Mouse (Mus musculus): Measurements from ENCODE around the gene Faf2. TPM values are rescaled to one million over a fixed set of nuclear protein-coding genes. Genes with fewer than 3 reads are reported as not detected.

Gene Faf2
- polyA plus RNA-seq, 2 experiments, result 11.0 to 31.2 TPM

- peaks cover 64% of the 10 kb centered on the region for H3K36me3 ChIP-seq (replicated peaks; ENCODE audit: control insufficient read depth, insufficient read depth, low read depth)
- 89% methylated on average over 3 of the region's 3 CpGs for WGBS (ENCODE audit: insufficient replicate concordance)
Measured at GRCm38 (mm10) chr13:54650461-54650860, 28.9 kb downstream of the Faf2 start.

GRCm38 (mm10) chr13:54660877-54661276 lies 39.3 kb downstream of the Faf2 start:
- no peak overlapping the region for H3K9ac ChIP-seq (replicated peaks)

More at GRCm38 (mm10) chr13:54650461-54650860, 28.9 kb downstream of the Faf2 start:
- Histone ChIP-seq H3K27ac (no peak overlapping the region), H3K27me3 (ENCODE audit: control insufficient read depth, insufficient read depth, low read length) (no peaks in the 10 kb centered on the region), H3K4me1 (replicated peaks; ENCODE audit: control insufficient read depth in 2 of 2, insufficient read depth in 2 of 2, low read length in 1 of 2) (no peaks in the 10 kb centered on the region), H3K4me3 (ENCODE audit: insufficient read depth in 1 of 2, low read depth in 2 of 2, low read length in 2 of 2) (no peak overlapping the region), H3K9ac (replicated peaks) (no peak overlapping the region), H3K4me2 (ENCODE audit: low read depth) (no peak overlapping the region), H3K9me3 (ENCODE audit: control insufficient read depth, low read length) (no peaks in the 10 kb centered on the region)
- ATAC-seq (ENCODE audit: insufficient read depth) (no peak), DNase-seq (ENCODE audit: low read depth in 3 of 3, low spot score in 3 of 3) (no peak)
- no peak for TF ChIP-seq CTCF (IDR thresholded peaks at IDR 0.05; ENCODE audit: low read depth)
- no peak for TF ChIP-seq EP300 (IDR thresholded peaks at IDR 0.05; ENCODE audit: low read depth)

GRCm38 (mm10) chr13:54661358-54661757 lies 39.8 kb downstream of the Faf2 start:
- TF ChIP-seq EP300 (IDR thresholded peaks at IDR 0.05; ENCODE audit: low read depth), result no peak
- no peak for TF ChIP-seq CTCF (IDR thresholded peaks at IDR 0.05; ENCODE audit: low read depth)
- DNase-seq (ENCODE audit: low read depth in 3 of 3, low spot score in 3 of 3), result no peak
- no peak overlapping the region for H3K27ac ChIP-seq
- no peak overlapping the region for H3K4me2 ChIP-seq (ENCODE audit: low read depth)
- peaks cover 30% of the 10 kb centered on the region for H3K36me3 ChIP-seq (replicated peaks; ENCODE audit: control insufficient read depth, insufficient read depth, low read depth)
- no peaks in the 10 kb centered on the region for H3K27me3 ChIP-seq (ENCODE audit: control insufficient read depth, insufficient read depth, low read length)
- no peaks in the 10 kb centered on the region for H3K9me3 ChIP-seq (ENCODE audit: control insufficient read depth, low read length)
- 90% methylated on average over 12 of the region's 12 CpGs for WGBS (ENCODE audit: insufficient replicate concordance)
- H3K4me1 ChIP-seq (replicated peaks; ENCODE audit: control insufficient read depth in 2 of 2, insufficient read depth in 2 of 2, low read length in 1 of 2), result no peaks in the 10 kb centered on the region
- no peak overlapping the region for H3K4me3 ChIP-seq (ENCODE audit: insufficient read depth in 1 of 2, low read depth in 2 of 2, low read length in 2 of 2)
- ATAC-seq (ENCODE audit: insufficient read depth), result no peak
- H3K9ac ChIP-seq (replicated peaks), result no peak overlapping the region

More at GRCm38 (mm10) chr13:54660877-54661276, 39.3 kb downstream of the Faf2 start:
- no peaks in the 10 kb centered on the region for H3K9me3 ChIP-seq (ENCODE audit: control insufficient read depth, low read length)
- H3K27ac ChIP-seq, result no peak overlapping the region
- peaks cover 35% of the 10 kb centered on the region for H3K36me3 ChIP-seq (replicated peaks; ENCODE audit: control insufficient read depth, insufficient read depth, low read depth)
- H3K4me1 ChIP-seq (replicated peaks; ENCODE audit: control insufficient read depth in 2 of 2, insufficient read depth in 2 of 2, low read length in 1 of 2), result no peaks in the 10 kb centered on the region
- TF ChIP-seq CTCF (IDR thresholded peaks at IDR 0.05; ENCODE audit: low read depth) (no peak), EP300 (IDR thresholded peaks at IDR 0.05; ENCODE audit: low read depth) (no peak)
- ATAC-seq (ENCODE audit: insufficient read depth) (no peak), DNase-seq (ENCODE audit: low read depth in 3 of 3, low spot score in 3 of 3) (no peak)
- no peaks in the 10 kb centered on the region for H3K27me3 ChIP-seq (ENCODE audit: control insufficient read depth, insufficient read depth, low read length)
- 78% methylated on average over 5 of the region's 5 CpGs for WGBS (ENCODE audit: insufficient replicate concordance)
- H3K4me2 ChIP-seq (ENCODE audit: low read depth), result no peak overlapping the region
- H3K4me3 ChIP-seq (ENCODE audit: insufficient read depth in 1 of 2, low read depth in 2 of 2, low read length in 2 of 2), result no peak overlapping the region

- TF ChIP-seq CTCF (IDR thresholded peaks at IDR 0.05; ENCODE audit: low read depth), result no peak
- no peak for TF ChIP-seq EP300 (IDR thresholded peaks at IDR 0.05; ENCODE audit: low read depth)
- H3K9ac ChIP-seq (replicated peaks), result no peak overlapping the region
- DNase-seq (ENCODE audit: low read depth in 3 of 3, low spot score in 3 of 3) (no peak), ATAC-seq (ENCODE audit: insufficient read depth) (no peak)
- no peak overlapping the region for H3K27ac ChIP-seq
- 73% methylated on average over 4 of the region's 4 CpGs for WGBS (ENCODE audit: insufficient replicate concordance)
- no peaks in the 10 kb centered on the region for H3K4me1 ChIP-seq (replicated peaks; ENCODE audit: control insufficient read depth in 2 of 2, insufficient read depth in 2 of 2, low read length in 1 of 2)
- H3K4me3 ChIP-seq (ENCODE audit: insufficient read depth in 1 of 2, low read depth in 2 of 2, low read length in 2 of 2), result no peak overlapping the region
- H3K9me3 ChIP-seq (ENCODE audit: control insufficient read depth, low read length), result no peaks in the 10 kb centered on the region
- no peaks in the 10 kb centered on the region for H3K27me3 ChIP-seq (ENCODE audit: control insufficient read depth, insufficient read depth, low read length)
- H3K4me2 ChIP-seq (ENCODE audit: low read depth), result no peak overlapping the region
- H3K36me3 ChIP-seq (replicated peaks; ENCODE audit: control insufficient read depth, insufficient read depth, low read depth), result peaks cover 13% of the 10 kb centered on the region
Measured at GRCm38 (mm10) chr13:54663999-54664398, 42.4 kb downstream of the Faf2 start.

- Histone ChIP-seq H3K4me1 (replicated peaks; ENCODE audit: control insufficient read depth in 2 of 2, insufficient read depth in 2 of 2, low read length in 1 of 2) (no peaks in the 10 kb centered on the region), H3K36me3 (replicated peaks; ENCODE audit: control insufficient read depth, insufficient read depth, low read depth) (peaks cover 13% of the 10 kb centered on the region), H3K4me3 (ENCODE audit: insufficient read depth in 1 of 2, low read depth in 2 of 2, low read length in 2 of 2) (no peak overlapping the region), H3K9ac (replicated peaks) (no peak overlapping the region), H3K4me2 (ENCODE audit: low read depth) (no peak overlapping the region), H3K9me3 (ENCODE audit: control insufficient read depth, low read length) (no peaks in the 10 kb centered on the region), H3K27me3 (ENCODE audit: control insufficient read depth, insufficient read depth, low read length) (no peaks in the 10 kb centered on the region), H3K27ac (no peak overlapping the region)
- ATAC-seq (ENCODE audit: insufficient read depth), result no peak
- DNase-seq (ENCODE audit: low read depth in 3 of 3, low spot score in 3 of 3), result no peak
- 76% methylated on average over 1 of the region's 1 CpGs for WGBS (ENCODE audit: insufficient replicate concordance)
- no peak for TF ChIP-seq CTCF (IDR thresholded peaks at IDR 0.05; ENCODE audit: low read depth)
- no peak for TF ChIP-seq EP300 (IDR thresholded peaks at IDR 0.05; ENCODE audit: low read depth)
Measured at GRCm38 (mm10) chr13:54664509-54664908, 42.9 kb downstream of the Faf2 start.

All from liver, embryonic 14.5 days (tissue).